Mouse (Mus musculus) hindbrain, embryonic 13.5 days (tissue): ENCODE measurements around the gene Olfr904. TPM values are rescaled to one million over a fixed set of nuclear protein-coding genes. Genes with fewer than 3 reads are reported as not detected.
"Not testable (repeated sequence)": the region's sequence is repeated elsewhere in the genome, so short reads cannot be mapped to it uniquely, and the experiment has no call there.

Source experiments
- ATAC-seq: fragments of 200-750 bp; cut with Nextera tagmentation; 2 replicates; pipeline ENCODE4 v1.8.0; 2017; ENCODE audit warnings: moderate TSS enrichment; ENCODE audit not compliant: low FRiP score
- H3K27ac ChIP-seq: fragments of 300-500 bp; sonication (generic); 2 replicates; pipeline ENCODE4 v1.5.1; 2015; ENCODE audit warnings: inconsistent platforms, mild to moderate bottlenecking, moderate library complexity
- H3K27me3 ChIP-seq: fragments of 300-500 bp; sonication (generic); 2 replicates; pipeline ENCODE4 v1.6.1; 2015; ENCODE audit warnings: mild to moderate bottlenecking, inconsistent platforms
- H3K36me3 ChIP-seq: fragments of 300-500 bp; sonication (generic); 2 replicates; pipeline ENCODE4 v1.6.1; 2015; ENCODE audit warnings: mild to moderate bottlenecking, inconsistent platforms
- H3K4me1 ChIP-seq: fragments of 300-500 bp; sonication (generic); replicated peaks from 2 replicates; pipeline ENCODE4 v1.6.1; 2015; ENCODE audit warnings: inconsistent platforms
- H3K4me2 ChIP-seq: fragments of 300-500 bp; sonication (generic); 2 replicates; pipeline ENCODE4 v1.6.1; 2015; ENCODE audit warnings: inconsistent platforms, mild to moderate bottlenecking, moderate library complexity
- H3K4me3 ChIP-seq: fragments of 300-500 bp; sonication (generic); 2 replicates; pipeline ENCODE4 v1.5.1; 2015; ENCODE audit warnings: mild to moderate bottlenecking, inconsistent platforms
- H3K9ac ChIP-seq: fragments of 300-500 bp; sonication (generic); 2 replicates; pipeline ENCODE4 v1.6.1; 2015; ENCODE audit warnings: mild to moderate bottlenecking, inconsistent platforms
- H3K9me3 ChIP-seq: fragments of 300-500 bp; sonication (generic); 2 replicates; pipeline ENCODE4 v1.6.1; 2016; ENCODE audit warnings: inconsistent platforms
- WGBS: fragments of 180-500 bp; shearing (Covaris S2); methylation state at CpG from one replicate; pipeline ENCODE4 v1.1.7; 2015; 5-methylcytosine and 5-hydroxymethylcytosine counted together
- polyA plus RNA-seq: library from polyadenylated mRNA; unstranded; fragments of >200 nt; fragmentation: Nextera tagmentation; extraction: Ambion mirVana; gene quantifications from 2 replicates; pipeline ENCODE4 v1.2.1, GENCODE M21; 2015

The Olfr904 gene
- polyA plus RNA-seq, result not detected in 2 replicates

GRCm38 (mm10) chr9:38462844-38463243 lies at the start of gene Olfr904:
Gene Olfr904 (plus strand): TSS chr9:38463144.
- no peak within 1 kb of the TSS for H3K9ac ChIP-seq
- H3K27ac ChIP-seq, result no peak within 1 kb of the TSS
- no peaks in the 10 kb centered on the region for H3K9me3 ChIP-seq
- no peak within 1 kb of the TSS for H3K4me3 ChIP-seq
- no peak for ATAC-seq
- no peaks in the 10 kb centered on the region for H3K27me3 ChIP-seq
- no peak within 1 kb of the TSS for H3K4me2 ChIP-seq
- no peaks in the 10 kb centered on the region for H3K36me3 ChIP-seq
- no peaks in the 10 kb centered on the region for H3K4me1 ChIP-seq

- not testable (repeated sequence) for H3K27me3 ChIP-seq, H3K4me3 ChIP-seq, H3K36me3 ChIP-seq, H3K9me3 ChIP-seq, H3K4me2 ChIP-seq, H3K27ac ChIP-seq, ATAC-seq, H3K4me1 ChIP-seq, H3K9ac ChIP-seq
- WGBS, result 95% methylated on average over 14 of the region's 14 CpGs
These were observed 49.4 kb upstream of the Olfr904 start for GRCm38 (mm10) chr9:38413502-38413901.

- no peak overlapping the region for H3K27ac ChIP-seq
- H3K27me3 ChIP-seq, result no peaks in the 10 kb centered on the region
- no peaks in the 10 kb centered on the region for H3K4me1 ChIP-seq
- H3K4me2 ChIP-seq, result no peak overlapping the region
- ATAC-seq, result no peak
- no peak overlapping the region for H3K9ac ChIP-seq
- H3K4me3 ChIP-seq, result no peak overlapping the region
- H3K36me3 ChIP-seq, result no peaks in the 10 kb centered on the region
- H3K9me3 ChIP-seq, result no peaks in the 10 kb centered on the region
These were observed 39.1 kb upstream of the Olfr904 start for GRCm38 (mm10) chr9:38423801-38424200.

- H3K27ac ChIP-seq, result no peak overlapping the region
- H3K4me3 ChIP-seq, result no peak overlapping the region
- H3K4me1 ChIP-seq, result no peaks in the 10 kb centered on the region
- WGBS, result 56% methylated on average over 1 of the region's 1 CpGs
- no peaks in the 10 kb centered on the region for H3K27me3 ChIP-seq
- no peak overlapping the region for H3K9ac ChIP-seq
- H3K9me3 ChIP-seq, result no peaks in the 10 kb centered on the region
- H3K4me2 ChIP-seq, result no peak overlapping the region
- ATAC-seq, result no peak
- no peaks in the 10 kb centered on the region for H3K36me3 ChIP-seq
These were observed 35.9 kb upstream of the Olfr904 start for GRCm38 (mm10) chr9:38427026-38427425.

- H3K4me2 ChIP-seq, result no peak within 1 kb of the TSS
- no peak within 1 kb of the TSS for H3K4me3 ChIP-seq
- H3K27ac ChIP-seq, result no peak within 1 kb of the TSS
- no peaks in the 10 kb centered on the region for H3K4me1 ChIP-seq
- no peak for ATAC-seq
- H3K9ac ChIP-seq, result no peak within 1 kb of the TSS
- WGBS, result 92% methylated on average over 1 of the region's 1 CpGs
- no peaks in the 10 kb centered on the region for H3K36me3 ChIP-seq
- H3K9me3 ChIP-seq, result no peaks in the 10 kb centered on the region
- no peaks in the 10 kb centered on the region for H3K27me3 ChIP-seq
These were observed 33.8 kb upstream of the Olfr904 start, which contains the start of gene Olfr901 for GRCm38 (mm10) chr9:38429155-38429554. Gene Olfr901 (plus strand): TSS chr9:38429455.

- Histone ChIP-seq H3K27me3 (no peaks in the 10 kb centered on the region), H3K27ac (no peak within 1 kb of the TSS), H3K9ac (no peak within 1 kb of the TSS), H3K4me3 (no peak within 1 kb of the TSS), H3K4me1 (no peaks in the 10 kb centered on the region), H3K9me3 (no peaks in the 10 kb centered on the region), H3K36me3 (no peaks in the 10 kb centered on the region), H3K4me2 (no peak within 1 kb of the TSS)
- no peak for ATAC-seq
- 94% methylated on average over 5 of the region's 5 CpGs for WGBS
These were observed 15.6 kb upstream of the Olfr904 start, which contains the start of gene Olfr902 for GRCm38 (mm10) chr9:38447352-38447751. Gene Olfr902 (plus strand): TSS chr9:38447652.

GRCm38 (mm10) chr9:38470807-38471206 lies 7.9 kb downstream of the Olfr904 start, which contains the start of gene Olfr905:
Gene Olfr905 (plus strand): TSS chr9:38471107.
- Histone ChIP-seq H3K9ac (no peak within 1 kb of the TSS), H3K4me3 (no peak within 1 kb of the TSS), H3K36me3 (no peaks in the 10 kb centered on the region), H3K27me3 (no peaks in the 10 kb centered on the region), H3K27ac (no peak within 1 kb of the TSS), H3K4me2 (no peak within 1 kb of the TSS), H3K4me1 (no peaks in the 10 kb centered on the region), H3K9me3 (no peaks in the 10 kb centered on the region)
- no peak for ATAC-seq

- no peak within 1 kb of the TSS for H3K4me2 ChIP-seq
- no peaks in the 10 kb centered on the region for H3K36me3 ChIP-seq
- no peaks in the 10 kb centered on the region for H3K27me3 ChIP-seq
- H3K27ac ChIP-seq, result no peak within 1 kb of the TSS
- no peaks in the 10 kb centered on the region for H3K4me1 ChIP-seq
- H3K9ac ChIP-seq, result no peak within 1 kb of the TSS
- no peak for ATAC-seq
- no peak within 1 kb of the TSS for H3K4me3 ChIP-seq
- H3K9me3 ChIP-seq, result no peaks in the 10 kb centered on the region
- 89% methylated on average over 3 of the region's 3 CpGs for WGBS
These were observed 23.8 kb downstream of the Olfr904 start, which contains the start of gene Olfr906 for GRCm38 (mm10) chr9:38486785-38487184. Gene Olfr906 (plus strand): TSS chr9:38487085.

- Histone ChIP-seq H3K4me2 (no peak within 1 kb of the TSS), H3K27ac (no peak within 1 kb of the TSS), H3K9ac (no peak within 1 kb of the TSS), H3K36me3 (no peaks in the 10 kb centered on the region), H3K9me3 (no peaks in the 10 kb centered on the region), H3K4me3 (no peak within 1 kb of the TSS), H3K27me3 (no peaks in the 10 kb centered on the region), H3K4me1 (no peaks in the 10 kb centered on the region)
- no peak for ATAC-seq
- 92% methylated on average over 2 of the region's 2 CpGs for WGBS
These were observed 32.6 kb downstream of the Olfr904 start, which contains the start of gene Olfr907 for GRCm38 (mm10) chr9:38495501-38495900. Gene Olfr907 (plus strand): TSS chr9:38495801.

- no peak for ATAC-seq
- no peak overlapping the region for H3K4me2 ChIP-seq
- no peaks in the 10 kb centered on the region for H3K27me3 ChIP-seq
- H3K27ac ChIP-seq, result no peak overlapping the region
- H3K4me3 ChIP-seq, result no peak overlapping the region
- 83% methylated on average over 2 of the region's 2 CpGs for WGBS
- no peaks in the 10 kb centered on the region for H3K36me3 ChIP-seq
- H3K4me1 ChIP-seq, result no peaks in the 10 kb centered on the region
- no peaks in the 10 kb centered on the region for H3K9me3 ChIP-seq
- H3K9ac ChIP-seq, result no peak overlapping the region
These were observed 49.4 kb downstream of the Olfr904 start for GRCm38 (mm10) chr9:38512353-38512752.

Other genes starting within 250 kb of the Olfr904 start
- gene Olfr894, start 245.1 kb upstream of the Olfr904 start, polyA plus RNA-seq, result not detected in 2 replicates
- gene Olfr143, start 210.4 kb upstream of the Olfr904 start, polyA plus RNA-seq, result not detected in 2 replicates
- gene Olfr895, start 195.3 kb upstream of the Olfr904 start, polyA plus RNA-seq, result not detected in 2 replicates
- gene Olfr896-ps1, start 172.0 kb upstream of the Olfr904 start, polyA plus RNA-seq, result not detected in 2 replicates
- gene Olfr25, start 134.1 kb upstream of the Olfr904 start, polyA plus RNA-seq, result not detected in 2 replicates
- not detected in 2 replicates for gene Olfr898, start 114.7 kb upstream of the Olfr904 start, polyA plus RNA-seq
- not detected in 2 replicates for gene Olfr250, start 96.2 kb upstream of the Olfr904 start, polyA plus RNA-seq
- not detected in 2 replicates for gene Olfr251, start 86.1 kb upstream of the Olfr904 start, polyA plus RNA-seq
- not detected in 2 replicates for gene Olfr147, start 61.4 kb upstream of the Olfr904 start, polyA plus RNA-seq
- not detected in 2 replicates for gene Olfr901, start 33.7 kb upstream of the Olfr904 start, polyA plus RNA-seq
- gene Olfr902, start 15.5 kb upstream of the Olfr904 start, polyA plus RNA-seq, result not detected in 2 replicates
- not detected in 2 replicates for gene Olfr905, start 8.0 kb downstream of the Olfr904 start, polyA plus RNA-seq
- not detected in 2 replicates for gene Olfr906, start 23.9 kb downstream of the Olfr904 start, polyA plus RNA-seq
- gene Olfr907, start 32.7 kb downstream of the Olfr904 start, polyA plus RNA-seq, result not detected in 2 replicates
- not detected in 2 replicates for gene Olfr911-ps1, start 58.4 kb downstream of the Olfr904 start, polyA plus RNA-seq
- not detected in 2 replicates for gene Olfr910, start 74.7 kb downstream of the Olfr904 start, polyA plus RNA-seq
- gene Olfr912, start 117.0 kb downstream of the Olfr904 start, polyA plus RNA-seq, result not detected in 2 replicates
- gene Olfr913, start 129.6 kb downstream of the Olfr904 start, polyA plus RNA-seq, result not detected in 2 replicates
- not detected in 2 replicates for gene Olfr914, start 142.0 kb downstream of the Olfr904 start, polyA plus RNA-seq
- gene Olfr916, start 196.7 kb downstream of the Olfr904 start, polyA plus RNA-seq, result not detected in 2 replicates
- not detected in 2 replicates for gene Olfr917, start 202.7 kb downstream of the Olfr904 start, polyA plus RNA-seq
- gene Olfr918, start 211.5 kb downstream of the Olfr904 start, polyA plus RNA-seq, result not detected in 2 replicates
- gene Olfr919, start 240.5 kb downstream of the Olfr904 start, polyA plus RNA-seq, result not detected in 2 replicates